Comparison of ENCODE assay signal across 30 mouse cellular contexts in genomic region chr3:146140276-146140675, GRCm38 (mm10). TPM values are rescaled to one million over a fixed set of nuclear protein-coding genes. Genes with fewer than 3 reads are reported as not detected.
"Had no signal": no experiment of that assay in that cellular context is flagged by ENCODE, and none has a peak within 500 bp of the region (broad histone marks: within the 10 kb centered on the region; RNA-seq: fewer than 3 reads in every experiment).

No protein-coding gene starts in this region.

- H3K4me1 ChIP-seq: embryonic facial prominence, embryonic 10.5 days; embryonic facial prominence, embryonic 12.5 days; embryonic facial prominence, embryonic 13.5 days; embryonic facial prominence, embryonic 15.5 days; forebrain, embryonic 10.5 days; forebrain, embryonic 12.5 days; forebrain, embryonic 13.5 days; forebrain, embryonic 15.5 days had no signal

- H3K4me3 ChIP-seq: embryonic facial prominence, embryonic 10.5 days; embryonic facial prominence, embryonic 12.5 days; embryonic facial prominence, embryonic 13.5 days; embryonic facial prominence, embryonic 15.5 days; erythroblast, embryonic 14.5 days; forebrain, embryonic 10.5 days; forebrain, embryonic 12.5 days; forebrain, embryonic 13.5 days; forebrain, embryonic 15.5 days; gastrocnemius, adult 2 months; heart, adult 2 months had no signal

- H3K9ac ChIP-seq: embryonic facial prominence, embryonic 12.5 days; embryonic facial prominence, embryonic 13.5 days; embryonic facial prominence, embryonic 15.5 days; forebrain, embryonic 12.5 days; forebrain, embryonic 13.5 days; forebrain, embryonic 15.5 days; forebrain, postnatal 0 days had no signal

- H3K9me3 ChIP-seq: embryonic facial prominence, embryonic 13.5 days; embryonic facial prominence, embryonic 15.5 days; forebrain, embryonic 10.5 days; forebrain, embryonic 12.5 days; forebrain, embryonic 13.5 days; forebrain, embryonic 15.5 days had no signal

- ATAC-seq: forebrain, embryonic 13.5 days; forebrain, embryonic 14.5 days; forebrain, embryonic 15.5 days; forebrain, embryonic 16.5 days; forebrain, postnatal 0 days had no signal

- H3K4me2 ChIP-seq: embryonic facial prominence, embryonic 12.5 days; embryonic facial prominence, embryonic 13.5 days; embryonic facial prominence, embryonic 15.5 days; forebrain, embryonic 12.5 days; forebrain, embryonic 13.5 days; forebrain, embryonic 15.5 days had no signal

- H3K36me3 ChIP-seq: embryonic facial prominence, embryonic 12.5 days; embryonic facial prominence, embryonic 13.5 days; embryonic facial prominence, embryonic 15.5 days; forebrain, embryonic 10.5 days; forebrain, embryonic 12.5 days; forebrain, embryonic 15.5 days had no signal

- H3K27ac ChIP-seq: embryonic facial prominence, embryonic 10.5 days; embryonic facial prominence, embryonic 12.5 days; embryonic facial prominence, embryonic 13.5 days; embryonic facial prominence, embryonic 15.5 days; forebrain, embryonic 10.5 days; forebrain, embryonic 12.5 days; forebrain, embryonic 13.5 days; forebrain, embryonic 15.5 days; gastrocnemius, adult 2 months; heart, adult 2 months had no signal

- H3K27me3 ChIP-seq: embryonic facial prominence, embryonic 12.5 days; embryonic facial prominence, embryonic 13.5 days; embryonic facial prominence, embryonic 15.5 days; forebrain, embryonic 12.5 days; forebrain, embryonic 13.5 days; forebrain, embryonic 15.5 days had no signal

- DNase-seq: cerebellum, adult 2 months; cerebellum, adult 8-10 months; cerebellum, adult 9-10 months; cerebellum, adult 9-11 months; cerebellum, postnatal 10 days; cerebellum, postnatal 14 days; cerebellum, postnatal 25 days; cerebellum, postnatal 36 days; embryo, embryonic 11 days; forebrain, postnatal 0 days; gastrocnemius, adult 2 months; gastrocnemius, postnatal 10 days; gastrocnemius, postnatal 14 days; gastrocnemius, postnatal 25 days; gastrocnemius, postnatal 36 days; heart, adult 18-20 months; heart, adult 2 months had no signal

RNA-seq across cellular contexts. Expression of gene Mcoln2, which starts 9.4 kb away (rescaled TPM):
- polyA plus RNA-seq: cortical plate, adult 2 months; erythroblast, embryonic 14.5 days; forebrain, embryonic 15.5 days; forebrain, embryonic 16.5 days; frontal cortex, adult 2 months had no signal

RNA-seq across cellular contexts. Expression of gene Mcoln3, which starts 23.0 kb away (rescaled TPM):
- polyA plus RNA-seq: cortical plate, adult 2 months; erythroblast, embryonic 14.5 days; frontal cortex, adult 2 months; heart, adult 2 months had no signal

RNA-seq across cellular contexts. Expression of gene Wdr63, which starts 32.3 kb away (rescaled TPM):
- polyA plus RNA-seq: erythroblast, embryonic 14.5 days; forebrain, embryonic 10.5 days; frontal cortex, adult 2 months had no signal
